Mouse (Mus musculus) liver, embryonic 15.5 days (tissue): ENCODE data around the gene Atp10a. TPM values are rescaled to one million over a fixed set of nuclear protein-coding genes. Genes with fewer than 3 reads are reported as not detected.

Experiments used
- ATAC-seq: fragments of 200-750 bp; cut with Nextera tagmentation; 2 replicates; pipeline ENCODE4 v1.8.0; 2017; ENCODE audit warnings: moderate number of reproducible peaks, mild to moderate bottlenecking, moderate library complexity; ENCODE audit not compliant: insufficient read depth
- H3K27ac ChIP-seq: fragments of 300-500 bp; sonication (generic); replicated peaks from 2 replicates; pipeline ENCODE4 v1.5.1; 2015; ENCODE audit warnings: mild to moderate bottlenecking, inconsistent platforms
- H3K27me3 ChIP-seq: fragments of 300-500 bp; sonication (generic); 2 replicates; pipeline ENCODE4 v1.6.1; 2015; ENCODE audit warnings: mild to moderate bottlenecking, inconsistent platforms
- H3K36me3 ChIP-seq: fragments of 300-500 bp; sonication (generic); replicated peaks from 2 replicates; pipeline ENCODE4 v1.6.1; 2015; ENCODE audit warnings: moderate library complexity, mild to moderate bottlenecking, inconsistent platforms
- H3K4me1 ChIP-seq: fragments of 300-500 bp; sonication (generic); replicated peaks from 2 replicates; pipeline ENCODE4 v1.6.1; 2015; ENCODE audit warnings: inconsistent platforms
- H3K4me2 ChIP-seq: fragments of 300-500 bp; sonication (generic); 2 replicates; pipeline ENCODE4 v1.6.1; 2015; ENCODE audit warnings: moderate library complexity, mild to moderate bottlenecking, inconsistent platforms
- H3K4me3 ChIP-seq: fragments of 300-500 bp; sonication (generic); replicated peaks from 2 replicates; pipeline ENCODE4 v1.5.1; 2015; ENCODE audit warnings: mild to moderate bottlenecking, inconsistent platforms
- H3K9ac ChIP-seq: fragments of 300-500 bp; sonication (generic); 2 replicates; pipeline ENCODE4 v1.6.1; 2015; ENCODE audit warnings: moderate library complexity, mild to moderate bottlenecking, inconsistent platforms
- H3K9me3 ChIP-seq: fragments of 300-500 bp; sonication (generic); replicated peaks from 2 replicates; pipeline ENCODE4 v1.6.1; 2016; ENCODE audit warnings: inconsistent platforms
- WGBS: fragments of 180-500 bp; shearing (Covaris S2); methylation state at CpG from one replicate; pipeline ENCODE4 v1.1.7; 2015; ENCODE audit warnings: mixed read lengths; ENCODE audit not compliant: insufficient replicate concordance; 5-methylcytosine and 5-hydroxymethylcytosine counted together
- polyA plus RNA-seq: library from polyadenylated mRNA; unstranded; fragments of >200 nt; fragmentation: Nextera tagmentation; extraction: Ambion mirVana; gene quantifications from 2 replicates; pipeline ENCODE4 v1.2.1, GENCODE M21; 2015

The Atp10a gene
- polyA plus RNA-seq, 1 experiment from 2014 or later = 0.66 TPM

DNA sequence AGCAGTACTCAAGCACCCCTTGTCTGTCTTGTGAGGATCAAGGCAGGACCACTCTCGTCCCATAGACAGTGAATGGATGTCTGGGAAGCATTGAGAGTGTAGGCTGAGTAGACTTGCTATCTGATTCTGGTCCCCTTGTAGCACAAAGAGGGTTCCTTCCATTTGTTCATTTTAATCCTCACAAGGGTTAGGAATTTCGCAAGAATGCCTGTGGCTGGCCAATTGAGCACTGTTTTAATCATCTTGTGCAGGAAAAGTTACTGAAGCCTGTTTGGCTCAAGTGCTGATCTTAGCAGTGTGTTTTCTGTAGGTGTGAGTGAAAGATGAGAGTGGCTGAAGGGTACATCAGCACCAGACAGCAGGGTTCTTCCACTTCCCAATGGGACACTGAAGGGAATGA, 101.4 kb downstream of the Atp10a start:
- Histone ChIP-seq H3K9me3 (no peaks in the 10 kb centered on the region), H3K4me2 (no peak overlapping the region), H3K27me3 (no peaks in the 10 kb centered on the region), H3K36me3 (no peaks in the 10 kb centered on the region), H3K4me3 (no peak overlapping the region), H3K27ac (no peak overlapping the region), H3K4me1 (no peaks in the 10 kb centered on the region), H3K9ac (no peak overlapping the region)
- 42% methylated on average over 2 of the region's 2 CpGs for WGBS
- no peak for ATAC-seq

GRCm38 (mm10) chr7:58758396-58758795, 102.4 kb downstream of the Atp10a start:
- no peak overlapping the region for H3K27ac ChIP-seq
- no peaks in the 10 kb centered on the region for H3K36me3 ChIP-seq
- 64% methylated on average over 3 of the region's 3 CpGs for WGBS
- no peak overlapping the region for H3K4me2 ChIP-seq
- H3K4me3 ChIP-seq = no peak overlapping the region
- no peak overlapping the region for H3K9ac ChIP-seq
- no peaks in the 10 kb centered on the region for H3K9me3 ChIP-seq
- no peaks in the 10 kb centered on the region for H3K27me3 ChIP-seq
- no peaks in the 10 kb centered on the region for H3K4me1 ChIP-seq
- no peak for ATAC-seq

DNA sequence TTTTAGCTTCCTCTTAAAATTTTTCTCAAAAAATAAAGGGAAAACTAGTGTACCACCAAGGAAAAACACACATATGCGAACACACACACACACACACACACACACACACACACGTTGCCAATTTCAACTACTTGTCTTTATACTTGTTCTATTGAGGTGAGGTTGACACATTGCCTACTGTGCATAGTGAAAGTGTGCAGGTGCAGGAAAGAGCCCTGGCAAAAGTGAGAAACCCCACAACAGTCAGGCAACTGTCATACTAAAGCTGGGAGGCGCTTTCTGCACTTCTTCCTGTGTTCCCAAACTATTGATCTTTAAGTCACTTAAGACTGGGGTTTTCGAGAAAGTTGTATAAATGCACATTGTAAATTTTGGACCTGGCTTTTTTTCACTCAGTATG, 103.3 kb downstream of the Atp10a start:
- H3K27ac ChIP-seq = no peak overlapping the region

GRCm38 (mm10) chr7:58767257-58767656, 111.3 kb downstream of the Atp10a start:
- no peaks in the 10 kb centered on the region for H3K4me1 ChIP-seq
- no peak overlapping the region for H3K9ac ChIP-seq
- WGBS = 68% methylated on average over 6 of the region's 6 CpGs
- no peaks in the 10 kb centered on the region for H3K36me3 ChIP-seq
- H3K4me2 ChIP-seq = no peak overlapping the region
- no peaks in the 10 kb centered on the region for H3K9me3 ChIP-seq
- H3K27ac ChIP-seq = no peak overlapping the region
- no peak overlapping the region for H3K4me3 ChIP-seq
- no peak for ATAC-seq
- H3K27me3 ChIP-seq = no peaks in the 10 kb centered on the region

More for the DNA sequence above, 103.3 kb downstream of the Atp10a start:
- no peak overlapping the region for H3K9ac ChIP-seq
- 58% methylated on average over 4 of the region's 4 CpGs for WGBS
- no peak overlapping the region for H3K4me2 ChIP-seq
- H3K4me1 ChIP-seq = no peaks in the 10 kb centered on the region
- ATAC-seq = no peak
- no peaks in the 10 kb centered on the region for H3K9me3 ChIP-seq
- no peaks in the 10 kb centered on the region for H3K27me3 ChIP-seq
- no peaks in the 10 kb centered on the region for H3K36me3 ChIP-seq
- H3K4me3 ChIP-seq = no peak overlapping the region

DNA sequence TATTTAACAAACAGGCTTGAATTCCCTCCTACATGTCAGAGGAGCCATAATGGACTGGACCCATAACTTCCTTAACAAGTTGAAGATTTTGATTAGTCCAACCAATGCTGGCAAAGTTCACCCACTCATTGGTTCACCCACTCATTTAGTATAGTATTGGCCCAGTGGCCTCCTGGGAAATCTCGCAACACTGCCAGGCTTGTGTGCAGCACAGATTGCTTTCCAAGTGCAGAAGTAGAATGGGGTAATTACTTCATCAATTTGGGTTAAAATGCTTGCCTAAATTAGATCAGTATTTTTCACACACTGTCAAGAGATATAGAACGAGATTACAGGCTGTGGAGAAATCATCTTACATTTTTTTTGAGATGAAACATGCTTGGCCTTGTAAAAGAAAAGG, 112.3 kb downstream of the Atp10a start:
- H3K9me3 ChIP-seq = no peaks in the 10 kb centered on the region
- H3K4me2 ChIP-seq = no peak overlapping the region
- WGBS = 54% methylated on average over 2 of the region's 2 CpGs
- ATAC-seq = no peak
- no peaks in the 10 kb centered on the region for H3K27me3 ChIP-seq
- no peak overlapping the region for H3K4me3 ChIP-seq
- H3K27ac ChIP-seq = no peak overlapping the region
- no peaks in the 10 kb centered on the region for H3K4me1 ChIP-seq
- H3K9ac ChIP-seq = no peak overlapping the region
- no peaks in the 10 kb centered on the region for H3K36me3 ChIP-seq

- no peak overlapping the region for H3K27ac ChIP-seq
- ATAC-seq = no peak
- H3K4me1 ChIP-seq = no peaks in the 10 kb centered on the region
- H3K27me3 ChIP-seq = no peaks in the 10 kb centered on the region
- H3K36me3 ChIP-seq = no peaks in the 10 kb centered on the region
- WGBS = 55% methylated on average over 3 of the region's 3 CpGs
- no peaks in the 10 kb centered on the region for H3K9me3 ChIP-seq
- no peak overlapping the region for H3K9ac ChIP-seq
- H3K4me2 ChIP-seq = no peak overlapping the region
- no peak overlapping the region for H3K4me3 ChIP-seq
These were observed 114.3 kb downstream of the Atp10a start for GRCm38 (mm10) chr7:58770254-58770653.

GRCm38 (mm10) chr7:58772048-58772690, 116.2 kb downstream of the Atp10a start:
- WGBS = 71% methylated on average over 6 of the region's 6 CpGs
- Histone ChIP-seq H3K4me2 (no peak overlapping the region), H3K9ac (no peak overlapping the region), H3K4me1 (no peaks in the 10 kb centered on the region), H3K27ac (no peak overlapping the region), H3K4me3 (no peak overlapping the region), H3K36me3 (no peaks in the 10 kb centered on the region), H3K27me3 (no peaks in the 10 kb centered on the region), H3K9me3 (no peaks in the 10 kb centered on the region)
- no peak for ATAC-seq

DNA sequence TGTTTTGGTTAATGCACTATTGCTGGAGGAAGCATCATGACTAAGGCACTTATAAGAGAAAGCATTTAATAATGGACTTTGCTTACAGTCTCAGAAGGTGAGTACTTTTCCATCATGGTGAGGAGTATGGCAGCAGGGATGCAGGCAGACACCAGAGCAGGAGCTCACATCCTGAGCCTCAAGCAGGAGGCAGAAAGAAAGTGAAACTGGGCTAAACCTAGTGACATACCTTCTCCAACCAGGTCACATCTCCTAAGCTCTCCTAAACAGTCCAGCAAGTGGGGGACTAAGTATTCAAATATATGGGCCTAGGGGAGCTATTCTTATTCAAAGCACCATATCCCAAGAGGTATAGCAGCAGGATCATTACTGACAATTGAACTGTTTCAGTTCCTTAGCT, 123.2 kb downstream of the Atp10a start:
- no peak for ATAC-seq

DNA sequence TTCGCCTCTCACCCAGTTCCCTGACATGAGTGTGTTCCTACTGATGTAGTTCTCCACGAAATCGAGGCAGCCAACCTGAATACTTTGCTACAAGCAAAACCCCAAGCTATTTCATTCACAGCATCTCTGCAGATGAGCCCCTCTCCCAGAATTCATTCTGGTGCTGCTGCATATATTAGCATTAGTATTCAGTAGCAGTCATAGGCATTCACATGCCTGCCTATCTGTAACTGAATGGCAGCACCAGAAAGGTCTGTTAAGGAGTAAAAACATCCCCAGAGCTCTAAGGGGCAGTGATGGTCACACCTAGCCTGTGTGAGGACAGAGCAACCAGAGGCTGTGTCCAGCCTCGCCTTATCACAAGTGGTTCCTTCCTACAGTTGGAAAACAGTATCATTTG, 131.0 kb downstream of the Atp10a start:
- no peak overlapping the region for H3K9ac ChIP-seq
- H3K27me3 ChIP-seq = no peaks in the 10 kb centered on the region
- no peak for ATAC-seq
- H3K36me3 ChIP-seq = no peaks in the 10 kb centered on the region
- no peak overlapping the region for H3K4me2 ChIP-seq
- no peak overlapping the region for H3K4me3 ChIP-seq
- H3K27ac ChIP-seq = no peak overlapping the region
- WGBS = 53% methylated on average over 4 of the region's 4 CpGs
- H3K4me1 ChIP-seq = no peaks in the 10 kb centered on the region
- no peaks in the 10 kb centered on the region for H3K9me3 ChIP-seq

More for the DNA sequence above, 123.2 kb downstream of the Atp10a start:
- H3K4me1 ChIP-seq = no peaks in the 10 kb centered on the region
- H3K36me3 ChIP-seq = no peaks in the 10 kb centered on the region
- no peak overlapping the region for H3K27ac ChIP-seq
- no peak overlapping the region for H3K4me2 ChIP-seq
- no peak overlapping the region for H3K9ac ChIP-seq
- no peak overlapping the region for H3K4me3 ChIP-seq
- H3K9me3 ChIP-seq = no peaks in the 10 kb centered on the region
- H3K27me3 ChIP-seq = no peaks in the 10 kb centered on the region

DNA sequence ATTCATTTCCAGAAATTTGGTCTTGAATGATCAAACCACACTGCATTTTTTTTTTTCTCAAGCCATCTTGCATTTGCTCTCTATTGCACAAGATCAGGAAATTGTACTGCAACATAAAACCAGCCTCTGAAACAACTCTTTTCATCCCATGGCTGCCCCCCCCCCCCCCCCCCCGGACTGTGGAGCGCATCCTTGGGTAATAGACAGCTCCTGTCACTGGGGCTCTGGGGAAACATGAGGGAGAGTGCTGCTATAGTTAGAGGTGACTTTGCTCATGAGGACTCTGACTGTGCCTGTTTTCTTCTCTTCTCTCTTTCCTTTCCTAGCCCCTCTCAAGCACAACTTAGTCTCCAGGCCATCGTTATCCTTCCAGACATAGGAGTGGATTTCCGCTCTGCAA, 131.6 kb downstream of the Atp10a start:
- WGBS = 60% methylated on average over 4 of the region's 4 CpGs
- Histone ChIP-seq H3K27ac (no peak overlapping the region), H3K36me3 (no peaks in the 10 kb centered on the region), H3K9me3 (no peaks in the 10 kb centered on the region), H3K4me3 (no peak overlapping the region), H3K4me2 (no peak overlapping the region), H3K27me3 (no peaks in the 10 kb centered on the region), H3K4me1 (no peaks in the 10 kb centered on the region), H3K9ac (no peak overlapping the region)
- no peak for ATAC-seq

DNA sequence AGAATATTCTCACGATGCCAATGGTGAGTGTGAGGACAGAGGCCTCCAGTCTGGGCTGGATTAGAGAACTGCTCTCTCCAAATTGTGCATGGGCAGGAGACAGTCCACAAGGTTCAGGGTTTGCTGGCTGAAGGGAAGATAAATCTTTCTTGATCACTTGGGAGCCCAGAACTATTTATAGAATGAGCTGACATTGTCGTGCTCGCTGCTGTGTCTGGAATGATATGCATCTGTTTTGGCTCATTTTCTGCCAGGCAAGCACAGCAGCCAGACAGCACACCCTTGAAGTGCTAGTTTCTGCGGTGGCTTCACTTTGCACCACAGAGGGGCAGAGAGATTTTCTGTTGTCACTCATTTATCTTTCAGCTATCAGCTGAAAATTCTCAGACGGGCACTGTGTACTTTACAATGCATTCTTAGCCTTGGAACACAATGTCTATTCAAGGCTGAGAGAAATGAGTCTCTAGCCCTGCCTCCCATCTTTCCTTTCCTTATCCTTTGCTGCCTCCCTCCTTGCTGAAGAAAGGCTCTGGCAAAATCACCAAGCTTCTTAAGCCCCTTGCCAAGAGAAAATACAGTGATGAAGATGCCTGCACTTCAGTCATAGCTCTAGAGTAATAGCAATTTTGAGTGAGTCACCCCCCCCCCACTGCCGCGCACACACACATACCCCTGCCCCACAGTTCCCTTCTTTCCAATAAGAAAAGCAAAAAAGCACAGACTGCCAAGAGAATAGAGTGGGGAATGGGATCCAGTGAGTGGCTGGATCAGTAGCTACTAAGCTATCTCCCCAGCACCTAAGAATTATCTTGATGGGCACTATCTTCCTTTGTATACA, 132.7 kb downstream of the Atp10a start:
- ATAC-seq = no peak
- WGBS = 51% methylated on average over 7 of the region's 7 CpGs
- Histone ChIP-seq H3K4me1 (no peaks in the 10 kb centered on the region), H3K9me3 (no peaks in the 10 kb centered on the region), H3K4me3 (no peak overlapping the region), H3K9ac (no peak overlapping the region), H3K27ac (no peak overlapping the region), H3K27me3 (no peaks in the 10 kb centered on the region), H3K36me3 (no peaks in the 10 kb centered on the region), H3K4me2 (no peak overlapping the region)
